Mouse (Mus musculus) limb, embryonic 10.5 days (tissue): Measurements from ENCODE around the gene Psmb1. TPM values are rescaled to one million over a fixed set of nuclear protein-coding genes. Genes with fewer than 3 reads are reported as not detected.

ENCODE experiments used
- DNase-seq: peaks from one replicate; pipeline ENCODE4 v3.0.0-alpha.2; 2017; ENCODE audit warnings: low spot score
- H3K27ac ChIP-seq: fragments of 300-500 bp; sonication (generic); 2 replicates; pipeline ENCODE4 v1.5.1; 2016; ENCODE audit warnings: mild to moderate bottlenecking
- H3K27me3 ChIP-seq: fragments of 300-500 bp; sonication (generic); 2 replicates; pipeline ENCODE4 v1.6.1; 2016; ENCODE audit warnings: low read depth, mild to moderate bottlenecking; ENCODE audit not compliant: poor library complexity, severe bottlenecking
- H3K36me3 ChIP-seq: fragments of 300-500 bp; sonication (generic); 2 replicates; pipeline ENCODE4 v1.6.1; 2016; ENCODE audit warnings: mild to moderate bottlenecking, moderate library complexity
- H3K4me1 ChIP-seq: fragments of 300-500 bp; sonication (generic); 2 replicates; pipeline ENCODE4 v1.6.1; 2016
- H3K4me3 ChIP-seq: fragments of 300-500 bp; sonication (generic); 2 replicates; pipeline ENCODE4 v1.5.1; 2016; ENCODE audit warnings: mild to moderate bottlenecking, moderate library complexity
- H3K9me3 ChIP-seq: fragments of 300-500 bp; sonication (generic); replicated peaks from 2 replicates; pipeline ENCODE4 v1.6.1; 2016; ENCODE audit warnings: mild to moderate bottlenecking
- WGBS: fragments of 180-500 bp; shearing (Covaris S2); methylation state at CpG from one replicate; pipeline ENCODE4 v1.1.7; 2016; 5-methylcytosine and 5-hydroxymethylcytosine counted together
- polyA plus RNA-seq: library from polyadenylated mRNA; unstranded; fragments of >200 nt; fragmentation: Nextera tagmentation; extraction: Ambion mirVana; gene quantifications from 2 replicates; pipeline ENCODE4 v1.2.1, GENCODE M21; 2016

Psmb1 gene
- polyA plus RNA-seq, 1 experiment from 2014 or later = 286 TPM

- no peak for DNase-seq
- H3K36me3 ChIP-seq = peaks cover 99% of the 10 kb centered on the region
- H3K9me3 ChIP-seq = no peaks in the 10 kb centered on the region
- no peaks in the 10 kb centered on the region for H3K27me3 ChIP-seq
- 98% methylated on average over 1 of the region's 1 CpGs for WGBS
- no peaks in the 10 kb centered on the region for H3K4me1 ChIP-seq
- H3K4me3 ChIP-seq = no peak overlapping the region
- no peak overlapping the region for H3K27ac ChIP-seq
Measured at GRCm38 (mm10) chr17:15518766-15519165, 19.2 kb upstream of the Psmb1 start.

- WGBS = 91% methylated on average over 5 of the region's 5 CpGs
- H3K4me3 ChIP-seq = no peak overlapping the region
- H3K9me3 ChIP-seq = no peaks in the 10 kb centered on the region
- H3K27me3 ChIP-seq = no peaks in the 10 kb centered on the region
- no peak overlapping the region for H3K27ac ChIP-seq
- H3K4me1 ChIP-seq = no peaks in the 10 kb centered on the region
- no peak for DNase-seq
- H3K36me3 ChIP-seq = peaks cover 99% of the 10 kb centered on the region
Measured at GRCm38 (mm10) chr17:15518186-15518585, 18.6 kb upstream of the Psmb1 start.

GRCm38 (mm10) chr17:15517776-15518175 lies 18.2 kb upstream of the Psmb1 start:
- H3K9me3 ChIP-seq = no peaks in the 10 kb centered on the region
- H3K4me3 ChIP-seq = no peak overlapping the region
- no peaks in the 10 kb centered on the region for H3K4me1 ChIP-seq
- H3K36me3 ChIP-seq = peaks cover 99% of the 10 kb centered on the region
- 83% methylated on average over 5 of the region's 5 CpGs for WGBS
- no peak overlapping the region for H3K27ac ChIP-seq
- no peaks in the 10 kb centered on the region for H3K27me3 ChIP-seq
- no peak for DNase-seq

- Histone ChIP-seq H3K4me3 (no peak overlapping the region), H3K9me3 (no peaks in the 10 kb centered on the region), H3K27me3 (no peaks in the 10 kb centered on the region), H3K36me3 (peaks cover 100% of the 10 kb centered on the region), H3K27ac (no peak overlapping the region), H3K4me1 (no peaks in the 10 kb centered on the region)
- no peak for DNase-seq
- 87% methylated on average over 2 of the region's 2 CpGs for WGBS
Measured at GRCm38 (mm10) chr17:15510694-15511093, 11.1 kb upstream of the Psmb1 start.

- no peak for DNase-seq
- 46% methylated on average over 7 of the region's 7 CpGs for WGBS
Measured at GRCm38 (mm10) chr17:15498753-15499113, 818 bp downstream of the Psmb1 start.

GRCm38 (mm10) chr17:15497882-15498752 lies 1.4 kb downstream of the Psmb1 start:
- Histone ChIP-seq H3K9me3 (no peaks in the 10 kb centered on the region), H3K36me3 (peaks cover 41% of the 10 kb centered on the region), H3K4me1 (peaks cover 31% of the 10 kb centered on the region), H3K27ac (peak overlapping the region; percentile 92), H3K4me3 (peak overlapping the region; percentile 96), H3K27me3 (no peaks in the 10 kb centered on the region)
- DNase-seq = peak; percentile 95
- WGBS = 2% methylated on average over 50 of the region's 50 CpGs

More at GRCm38 (mm10) chr17:15498753-15499113, 818 bp downstream of the Psmb1 start:
- peaks cover 31% of the 10 kb centered on the region for H3K4me1 ChIP-seq
- H3K4me3 ChIP-seq = peak overlapping the region; percentile 96
- H3K9me3 ChIP-seq = no peaks in the 10 kb centered on the region
- peak overlapping the region; percentile 92 for H3K27ac ChIP-seq
- H3K27me3 ChIP-seq = no peaks in the 10 kb centered on the region
- H3K36me3 ChIP-seq = peaks cover 39% of the 10 kb centered on the region

GRCm38 (mm10) chr17:15490542-15490941 lies 9.0 kb downstream of the Psmb1 start:
- peaks cover 73% of the 10 kb centered on the region for H3K36me3 ChIP-seq
- no peak for DNase-seq
- no peaks in the 10 kb centered on the region for H3K9me3 ChIP-seq
- 95% methylated on average over 7 of the region's 7 CpGs for WGBS
- no peak overlapping the region for H3K4me3 ChIP-seq
- no peaks in the 10 kb centered on the region for H3K27me3 ChIP-seq
- H3K4me1 ChIP-seq = no peaks in the 10 kb centered on the region
- no peak overlapping the region for H3K27ac ChIP-seq

- H3K4me1 ChIP-seq = no peaks in the 10 kb centered on the region
- H3K36me3 ChIP-seq = peaks cover 87% of the 10 kb centered on the region
- DNase-seq = no peak
- no peak overlapping the region for H3K4me3 ChIP-seq
- WGBS = 90% methylated on average over 4 of the region's 4 CpGs
- H3K9me3 ChIP-seq = no peaks in the 10 kb centered on the region
- H3K27ac ChIP-seq = no peak overlapping the region
- no peaks in the 10 kb centered on the region for H3K27me3 ChIP-seq
Measured at GRCm38 (mm10) chr17:15472671-15473070, 26.9 kb downstream of the Psmb1 start.

- peaks cover 49% of the 10 kb centered on the region for H3K36me3 ChIP-seq
- peak; percentile 88 for DNase-seq
- WGBS = 24% methylated on average over 5 of the region's 5 CpGs
Measured at GRCm38 (mm10) chr17:15467669-15468068, 31.9 kb downstream of the Psmb1 start.

GRCm38 (mm10) chr17:15461921-15462495 lies 37.5 kb downstream of the Psmb1 start:
- no peak overlapping the region for H3K4me3 ChIP-seq
- H3K27me3 ChIP-seq = no peaks in the 10 kb centered on the region
- no peaks in the 10 kb centered on the region for H3K9me3 ChIP-seq
- no peaks in the 10 kb centered on the region for H3K4me1 ChIP-seq
- peaks cover 15% of the 10 kb centered on the region for H3K36me3 ChIP-seq
- DNase-seq = no peak
- H3K27ac ChIP-seq = no peak overlapping the region
- 94% methylated on average over 6 of the region's 6 CpGs for WGBS

More at GRCm38 (mm10) chr17:15467669-15468068, 31.9 kb downstream of the Psmb1 start:
- Histone ChIP-seq H3K27ac (no peak overlapping the region), H3K27me3 (no peaks in the 10 kb centered on the region), H3K4me1 (no peaks in the 10 kb centered on the region), H3K9me3 (no peaks in the 10 kb centered on the region), H3K4me3 (no peak overlapping the region)

- H3K4me3 ChIP-seq = no peak overlapping the region
- WGBS = 91% methylated on average over 4 of the region's 4 CpGs
- H3K36me3 ChIP-seq = peaks cover 11% of the 10 kb centered on the region
- no peaks in the 10 kb centered on the region for H3K4me1 ChIP-seq
- DNase-seq = no peak
- no peaks in the 10 kb centered on the region for H3K9me3 ChIP-seq
- no peaks in the 10 kb centered on the region for H3K27me3 ChIP-seq
- no peak overlapping the region for H3K27ac ChIP-seq
Measured at GRCm38 (mm10) chr17:15459761-15460160, 39.8 kb downstream of the Psmb1 start.

GRCm38 (mm10) chr17:15456595-15456994 lies 43.0 kb downstream of the Psmb1 start:
- Histone ChIP-seq H3K4me3 (no peak overlapping the region), H3K36me3 (peaks cover 3% of the 10 kb centered on the region), H3K9me3 (no peaks in the 10 kb centered on the region), H3K27me3 (no peaks in the 10 kb centered on the region), H3K4me1 (no peaks in the 10 kb centered on the region), H3K27ac (no peak overlapping the region)
- 94% methylated on average over 2 of the region's 2 CpGs for WGBS
- DNase-seq = no peak

- 71% methylated on average over 4 of the region's 4 CpGs for WGBS
Measured at GRCm38 (mm10) chr17:15455203-15455602, 44.3 kb downstream of the Psmb1 start.

More at GRCm38 (mm10) chr17:15455203-15455602, 44.3 kb downstream of the Psmb1 start:
- H3K27me3 ChIP-seq = no peaks in the 10 kb centered on the region
- no peaks in the 10 kb centered on the region for H3K36me3 ChIP-seq
- no peak overlapping the region for H3K27ac ChIP-seq
- no peak for DNase-seq
- H3K4me3 ChIP-seq = no peak overlapping the region
- no peaks in the 10 kb centered on the region for H3K4me1 ChIP-seq
- H3K9me3 ChIP-seq = no peaks in the 10 kb centered on the region
